Mouse (Mus musculus) hindbrain, embryonic 16.5 days (tissue): ENCODE results near the gene Fa2h. TPM values are rescaled to one million over a fixed set of nuclear protein-coding genes. Genes with fewer than 3 reads are reported as not detected.
"Not testable (repeated sequence)": the region's sequence is repeated elsewhere in the genome, so short reads cannot be mapped to it uniquely, and the experiment has no call there.

Experiments
- ATAC-seq: fragments of 200-750 bp; cut with Nextera tagmentation; 2 replicates; pipeline ENCODE4 v1.8.0; 2017; ENCODE audit warnings: moderate TSS enrichment, moderate library complexity
- H3K27ac ChIP-seq: fragments of 300-500 bp; sonication (generic); 2 replicates; pipeline ENCODE4 v1.5.1; 2014; ENCODE audit warnings: low read depth, mild to moderate bottlenecking, control low read depth, low read length, moderate library complexity
- H3K27me3 ChIP-seq: fragments of 300-500 bp; sonication (generic); replicated peaks from 2 replicates; pipeline ENCODE4 v1.6.1; 2014; ENCODE audit warnings: low read length; ENCODE audit not compliant: control insufficient read depth, insufficient read depth
- H3K36me3 ChIP-seq: fragments of 300-500 bp; sonication (generic); 2 replicates; pipeline ENCODE4 v1.6.1; 2014; ENCODE audit warnings: mild to moderate bottlenecking, low read length, moderate library complexity, mixed read lengths; ENCODE audit not compliant: control insufficient read depth, insufficient read depth
- H3K4me1 ChIP-seq: fragments of 300-500 bp; sonication (generic); 2 replicates; pipeline ENCODE4 v1.6.1; 2014; ENCODE audit warnings: low read depth, low read length; ENCODE audit not compliant: control insufficient read depth, insufficient read depth
- H3K4me2 ChIP-seq: fragments of 300-500 bp; sonication (generic); 2 replicates; pipeline ENCODE4 v1.6.1; 2014; ENCODE audit warnings: mild to moderate bottlenecking, low read length, control low read depth, moderate library complexity
- H3K4me3 ChIP-seq: fragments of 300-500 bp; sonication (generic); 2 replicates; pipeline ENCODE4 v1.5.1; 2014; ENCODE audit warnings: mild to moderate bottlenecking, low read length, control low read depth, moderate library complexity
- H3K9ac ChIP-seq: fragments of 300-500 bp; sonication (generic); 2 replicates; pipeline ENCODE4 v1.6.1; 2014; ENCODE audit warnings: low read depth, mild to moderate bottlenecking, control low read depth, low read length, moderate library complexity
- H3K9me3 ChIP-seq: fragments of 300-500 bp; sonication (generic); 2 replicates; pipeline ENCODE4 v1.6.1; 2014; ENCODE audit warnings: mild to moderate bottlenecking, low read length, moderate library complexity; ENCODE audit not compliant: control insufficient read depth
- WGBS: fragments of 180-500 bp; shearing (Covaris S2); extraction: QIAGEN DNeasy Blood & Tissue Kit; methylation state at CpG from one replicate; pipeline ENCODE4 v1.1.7; 2014; 5-methylcytosine and 5-hydroxymethylcytosine counted together
- polyA plus RNA-seq: library from polyadenylated mRNA; unstranded; fragments of >200 nt; fragmentation: Nextera tagmentation; extraction: Ambion mirVana; gene quantifications from 2 replicates; pipeline ENCODE4 v1.2.1, GENCODE M21; 2015

Fa2h gene
- polyA plus RNA-seq, 1 experiment from 2014 or later, result 1.5 TPM

DNA sequence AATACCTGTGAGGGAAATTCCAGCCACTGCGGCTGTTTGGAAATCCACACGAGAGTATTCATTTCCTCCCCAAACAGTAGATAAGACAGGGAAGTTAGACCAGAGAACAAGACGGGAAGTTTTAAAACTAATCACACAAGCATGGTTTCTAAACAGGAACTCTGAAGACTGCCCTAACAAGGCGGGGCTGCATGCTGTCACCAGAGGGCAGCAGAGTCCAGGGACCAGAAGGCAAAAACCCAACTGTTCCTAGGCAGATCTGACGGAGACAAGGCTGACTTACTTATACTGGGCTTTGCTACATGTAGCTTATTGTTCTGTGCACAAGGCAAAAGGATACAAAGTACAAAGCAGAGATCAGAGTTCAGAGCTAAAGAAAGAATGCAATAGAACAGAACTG is 50.4 kb downstream of the Fa2h start:
- Histone ChIP-seq H3K9ac (no peak overlapping the region), H3K27me3 (peaks cover 9% of the 10 kb centered on the region), H3K4me1 (no peaks in the 10 kb centered on the region), H3K9me3 (no peaks in the 10 kb centered on the region), H3K4me3 (no peak overlapping the region), H3K27ac (no peak overlapping the region), H3K36me3 (no peaks in the 10 kb centered on the region), H3K4me2 (no peak overlapping the region)
- ATAC-seq, result peak; percentile 60; the same call in 1 of the 2 replicates
- WGBS, result 18% methylated on average over 5 of the region's 5 CpGs

DNA sequence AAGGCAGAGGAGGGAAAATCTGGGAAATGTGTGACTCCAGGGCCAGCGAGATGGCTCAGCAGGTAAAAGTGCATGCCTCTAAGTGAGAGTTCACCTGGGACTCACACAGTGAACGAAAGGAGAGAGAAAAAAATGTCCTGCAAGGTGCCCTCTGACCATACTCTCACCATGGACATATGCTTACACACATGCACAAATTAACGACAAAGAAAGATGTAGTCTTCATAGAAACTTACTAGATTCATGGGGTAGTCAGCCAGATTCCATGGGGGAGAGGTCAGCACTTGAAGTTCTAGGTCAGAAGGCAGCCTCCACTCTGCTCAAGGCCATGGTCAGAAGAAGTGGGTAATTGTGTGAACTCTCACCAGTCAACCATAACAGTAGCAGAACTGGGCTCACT is 53.4 kb downstream of the Fa2h start:
- H3K36me3 ChIP-seq, result no peaks in the 10 kb centered on the region
- no peak for ATAC-seq
- H3K9me3 ChIP-seq, result no peaks in the 10 kb centered on the region
- H3K4me1 ChIP-seq, result no peaks in the 10 kb centered on the region
- no peak overlapping the region for H3K9ac ChIP-seq
- H3K4me2 ChIP-seq, result no peak overlapping the region
- H3K27ac ChIP-seq, result no peak overlapping the region
- 79% methylated on average over 3 of the region's 3 CpGs for WGBS
- no peak overlapping the region for H3K4me3 ChIP-seq
- peaks cover 9% of the 10 kb centered on the region for H3K27me3 ChIP-seq

DNA sequence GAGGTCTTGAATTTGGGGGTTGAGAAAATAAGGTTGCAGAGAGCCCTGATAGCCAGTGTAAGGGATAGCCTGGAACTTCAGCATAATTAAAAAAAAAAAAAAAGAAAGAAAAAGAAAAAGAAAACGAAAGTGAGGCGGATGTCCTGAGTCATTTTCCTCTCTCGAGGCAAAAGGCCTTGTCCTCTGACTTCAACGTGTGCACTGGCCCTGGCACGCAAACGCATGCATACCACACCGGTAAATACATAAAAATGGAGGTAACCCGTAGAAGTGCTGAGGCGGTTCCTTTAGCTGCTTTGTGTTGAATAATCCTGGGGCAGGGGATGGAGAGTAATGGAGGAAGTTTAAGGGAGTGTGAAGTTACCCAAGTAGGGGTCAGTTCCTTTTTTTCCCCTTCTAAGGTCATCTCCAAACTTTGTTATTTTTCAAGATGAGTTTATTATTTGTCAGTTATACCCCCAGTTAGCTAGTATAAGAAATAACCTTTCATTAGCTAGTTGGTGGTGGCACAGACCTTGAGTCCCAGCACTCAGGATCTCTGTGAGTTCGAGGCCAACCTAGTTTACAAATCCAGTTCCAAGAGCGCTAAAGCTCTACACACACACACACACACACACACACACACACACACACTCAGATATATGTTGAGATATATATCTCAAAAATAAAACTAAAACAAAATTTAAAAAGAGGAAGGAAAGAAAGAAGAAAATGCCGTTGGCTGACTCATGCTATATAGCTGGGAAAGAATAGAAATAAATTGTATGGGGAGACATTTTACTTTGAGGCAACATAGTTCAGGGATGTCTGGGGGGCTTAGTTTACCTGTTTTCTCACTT is 55.0 kb downstream of the Fa2h start:
- Histone ChIP-seq H3K27ac (no peak overlapping the region), H3K36me3 (no peaks in the 10 kb centered on the region), H3K4me3 (peak overlapping the region; percentile 37), H3K27me3 (peaks cover 9% of the 10 kb centered on the region), H3K4me1 (no peaks in the 10 kb centered on the region), H3K9me3 (no peaks in the 10 kb centered on the region), H3K9ac (no peak overlapping the region), H3K4me2 (peak overlapping the region; percentile 57)
- 47% methylated on average over 12 of the region's 12 CpGs for WGBS
- no peak for ATAC-seq

GRCm38 (mm10) chr8:111337890-111338347 is 55.7 kb downstream of the Fa2h start, which contains the start of gene Mlkl:
Gene Mlkl, minus strand, starts transcription at chr8:111338177.
- WGBS, result under 1% methylated on average over 29 of the region's 29 CpGs
- no peaks in the 10 kb centered on the region for H3K36me3 ChIP-seq
- H3K4me3 ChIP-seq, result peak within 1 kb of the TSS; percentile 37
- peak within 1 kb of the TSS; percentile 57 for H3K4me2 ChIP-seq
- H3K27ac ChIP-seq, result no peak within 1 kb of the TSS
- H3K4me1 ChIP-seq, result no peaks in the 10 kb centered on the region
- H3K9me3 ChIP-seq, result no peaks in the 10 kb centered on the region
- peak within 1 kb of the TSS; percentile 8 for H3K9ac ChIP-seq
- no peak for ATAC-seq
- H3K27me3 ChIP-seq, result peaks cover 9% of the 10 kb centered on the region

DNA sequence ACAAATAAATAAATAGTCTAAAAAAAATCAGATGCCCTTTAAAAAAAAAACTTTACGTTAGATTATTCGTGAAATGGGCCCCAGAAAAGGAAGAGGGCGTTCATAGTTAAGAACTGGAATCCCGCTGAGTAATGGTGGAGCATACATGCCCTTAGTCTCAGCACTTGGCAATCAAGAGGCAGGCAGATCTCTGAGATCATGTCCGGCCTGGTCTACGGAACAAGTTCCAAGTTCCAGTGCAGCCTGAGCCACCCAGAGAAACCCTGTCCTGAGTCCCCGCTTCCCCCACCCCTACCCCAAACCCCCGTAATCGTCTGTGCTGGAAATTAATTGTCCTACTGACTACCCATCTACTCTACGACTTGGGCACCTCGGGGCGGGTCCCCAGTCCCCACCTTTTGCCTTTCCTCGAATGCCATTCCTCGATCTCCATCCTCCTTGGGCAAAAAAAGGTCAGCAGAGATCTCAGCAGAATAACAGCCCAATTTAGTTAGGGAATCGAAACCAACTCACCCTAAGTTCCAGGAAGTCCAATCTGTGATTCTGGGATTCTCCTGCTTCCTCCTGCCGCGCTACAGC is 56.2 kb downstream of the Fa2h start:
- Histone ChIP-seq H3K4me3 (peak overlapping the region; percentile 37), H3K4me2 (peak overlapping the region; percentile 57), H3K4me1 (no peaks in the 10 kb centered on the region), H3K36me3 (no peaks in the 10 kb centered on the region), H3K9ac (peak overlapping the region; percentile 8), H3K9me3 (no peaks in the 10 kb centered on the region), H3K27me3 (peaks cover 9% of the 10 kb centered on the region), H3K27ac (no peak overlapping the region)
- 33% methylated on average over 17 of the region's 17 CpGs for WGBS
- no peak for ATAC-seq

GRCm38 (mm10) chr8:111336692-111337091 is 56.9 kb downstream of the Fa2h start:
- H3K9ac ChIP-seq, result no peak overlapping the region
- 80% methylated on average over 4 of the region's 4 CpGs for WGBS
- no peak overlapping the region for H3K4me3 ChIP-seq
- no peak for ATAC-seq
- no peaks in the 10 kb centered on the region for H3K36me3 ChIP-seq
- H3K9me3 ChIP-seq, result no peaks in the 10 kb centered on the region
- H3K4me2 ChIP-seq, result no peak overlapping the region
- no peaks in the 10 kb centered on the region for H3K4me1 ChIP-seq
- peaks cover 9% of the 10 kb centered on the region for H3K27me3 ChIP-seq
- H3K27ac ChIP-seq, result no peak overlapping the region

DNA sequence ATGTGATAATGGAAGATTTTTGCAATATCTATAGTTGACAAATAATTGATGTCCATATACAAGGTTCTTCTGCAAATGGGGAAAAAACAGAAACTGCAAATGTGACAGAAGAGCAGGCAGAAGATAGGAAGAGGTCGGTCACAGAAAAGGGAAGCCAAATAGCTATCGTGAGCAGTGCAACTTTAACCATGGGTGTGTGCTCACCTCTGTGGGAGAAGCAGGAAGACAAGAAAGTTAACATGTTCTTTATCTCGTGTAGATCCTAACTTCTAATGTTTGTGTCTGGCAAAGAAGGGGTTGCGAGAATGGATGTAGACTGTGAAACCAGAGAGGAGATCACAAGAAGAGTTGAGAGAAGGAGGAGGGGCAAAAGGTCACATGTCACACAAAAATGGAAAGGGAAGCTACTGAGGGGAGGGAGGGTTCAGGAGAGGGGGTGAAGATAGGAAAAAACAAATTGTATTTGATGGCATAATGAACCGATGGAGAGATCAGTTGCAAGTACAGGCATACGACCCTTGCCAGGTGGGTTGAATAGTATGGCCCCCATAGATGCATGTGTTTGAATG is 68.3 kb downstream of the Fa2h start:
- no peak for ATAC-seq

GRCm38 (mm10) chr8:111314729-111315128 is 78.9 kb downstream of the Fa2h start:
- Histone ChIP-seq H3K27ac (no peak overlapping the region), H3K9ac (no peak overlapping the region), H3K9me3 (no peaks in the 10 kb centered on the region), H3K4me1 (no peaks in the 10 kb centered on the region), H3K36me3 (no peaks in the 10 kb centered on the region), H3K4me2 (no peak overlapping the region), H3K4me3 (no peak overlapping the region), H3K27me3 (no peaks in the 10 kb centered on the region)
- WGBS, result 88% methylated on average over 12 of the region's 12 CpGs
- no peak for ATAC-seq

More for the DNA sequence above, 68.3 kb downstream of the Fa2h start:
- H3K9me3 ChIP-seq, result no peaks in the 10 kb centered on the region
- no peak overlapping the region for H3K4me3 ChIP-seq
- H3K36me3 ChIP-seq, result no peaks in the 10 kb centered on the region
- whole genome bisulfite sequencing, result 86% methylated on average over 6 of the region's 6 CpGs
- no peaks in the 10 kb centered on the region for H3K27me3 ChIP-seq
- no peaks in the 10 kb centered on the region for H3K4me1 ChIP-seq
- no peak overlapping the region for H3K27ac ChIP-seq
- H3K9ac ChIP-seq, result no peak overlapping the region
- no peak overlapping the region for H3K4me2 ChIP-seq

GRCm38 (mm10) chr8:111313961-111314360 is 79.7 kb downstream of the Fa2h start:
- WGBS, result 97% methylated on average over 6 of the region's 6 CpGs
- not testable (repeated sequence) for H3K4me2 ChIP-seq, H3K36me3 ChIP-seq, H3K4me1 ChIP-seq, H3K9me3 ChIP-seq, ATAC-seq, H3K27ac ChIP-seq, H3K9ac ChIP-seq, H3K27me3 ChIP-seq, H3K4me3 ChIP-seq
